Comparison of ENCODE assay signal across 26 mouse cellular contexts in genomic region chr17:83063848-83064247, GRCm38 (mm10).
DNase-seq lines count a peak whose midpoint lies in the region; ATAC-seq and TF ChIP-seq lines count a peak whose summit lies in the region.
"Had no signal": no experiment of that assay in that cellular context is flagged by ENCODE, and none has a peak within 500 bp of the region (broad histone marks: within the 10 kb centered on the region; RNA-seq: fewer than 3 reads in every experiment).

No protein-coding gene starts in this region.

- no peaks in the 10 kb centered on the region for H3K4me1 ChIP-seq in lung, embryonic 14.5 days (ENCODE audit: insufficient read depth)
- no peaks in the 10 kb centered on the region for H3K4me1 ChIP-seq in embryonic facial prominence, embryonic 13.5 days
- H3K4me1 ChIP-seq in intestine, embryonic 15.5 days (replicated peaks) = no peaks in the 10 kb centered on the region
- H3K4me1 ChIP-seq in midbrain, embryonic 16.5 days (ENCODE audit: control insufficient read depth, insufficient read depth, low read length) = peaks cover 3% of the 10 kb centered on the region; the same call in 1 of the 2 replicates
- H3K4me1 ChIP-seq: megakaryocyte, embryonic 14.5 days had no signal

- ATAC-seq in lung, embryonic 14.5 days (ENCODE audit: insufficient read depth) = 0 out of 2 replicates have a peak, but pooled peaks have one; percentile 42
- no peak for ATAC-seq in embryonic facial prominence, embryonic 13.5 days (ENCODE audit: insufficient number of reproducible peaks, insufficient read depth, low FRiP score, low TSS enrichment, low read depth)
- ATAC-seq in intestine, embryonic 15.5 days = peak; percentile 61
- ATAC-seq in midbrain, embryonic 16.5 days = no peak
- ATAC-seq: forebrain, embryonic 14.5 days; hindbrain, embryonic 16.5 days had no signal

- no peak overlapping the region for H3K4me2 ChIP-seq in lung, embryonic 14.5 days
- H3K4me2 ChIP-seq in embryonic facial prominence, embryonic 13.5 days = 0 out of 2 replicates have a peak overlapping the region, but pooled peaks have one; percentile 14
- H3K4me2 ChIP-seq in intestine, embryonic 15.5 days (replicated peaks) = no peak overlapping the region
- no peak overlapping the region for H3K4me2 ChIP-seq in midbrain, embryonic 16.5 days (ENCODE audit: low read length)
- H3K4me2 ChIP-seq: heart, embryonic 15.5 days; limb, embryonic 13.5 days; liver, embryonic 11.5 days; midbrain, embryonic 12.5 days; neural tube, embryonic 13.5 days had no signal

- no peak for DNase-seq in lung, embryonic 14.5 days
- DNase-seq in lung, postnatal 14 days = no peak
- no peak for DNase-seq in embryo, embryonic 10.5 days (ENCODE audit: low spot score)
- DNase-seq: adrenal gland, postnatal 10 days; B cell, adult 2 months; cerebellum, adult 8-10 months; gastrocnemius, postnatal 25 days; heart, adult 11 months; kidney, adult 11 months; kidney, postnatal 14 days; lung, postnatal 36 days; right cerebral cortex, postnatal 4 days; thymus, postnatal 4 days had no signal

- H3K9me3 ChIP-seq in lung, embryonic 14.5 days (ENCODE audit: low read depth, low read length) = no peaks in the 10 kb centered on the region
- no peaks in the 10 kb centered on the region for H3K9me3 ChIP-seq in embryonic facial prominence, embryonic 13.5 days
- no peaks in the 10 kb centered on the region for H3K9me3 ChIP-seq in intestine, embryonic 15.5 days
- H3K9me3 ChIP-seq in midbrain, embryonic 16.5 days (replicated peaks; ENCODE audit: control insufficient read depth, low read length, poor library complexity, severe bottlenecking) = no peaks in the 10 kb centered on the region
- H3K9me3 ChIP-seq: heart, embryonic 10.5 days; heart, embryonic 15.5 days; limb, embryonic 13.5 days; megakaryocyte, embryonic 14.5 days; midbrain, embryonic 12.5 days; neural tube, embryonic 13.5 days had no signal

- no peaks in the 10 kb centered on the region for H3K36me3 ChIP-seq in lung, embryonic 14.5 days (ENCODE audit: insufficient read depth)
- no peaks in the 10 kb centered on the region for H3K36me3 ChIP-seq in embryonic facial prominence, embryonic 13.5 days
- no peaks in the 10 kb centered on the region for H3K36me3 ChIP-seq in intestine, embryonic 15.5 days
- H3K36me3 ChIP-seq in midbrain, embryonic 16.5 days (ENCODE audit: control insufficient read depth, insufficient read depth, low read length) = no peaks in the 10 kb centered on the region
- H3K36me3 ChIP-seq: heart, embryonic 10.5 days; heart, embryonic 15.5 days; limb, embryonic 13.5 days; midbrain, embryonic 12.5 days; neural tube, embryonic 13.5 days had no signal

- H3K27ac ChIP-seq in lung, embryonic 14.5 days (ENCODE audit: low read depth) = no peak overlapping the region
- H3K27ac ChIP-seq in embryonic facial prominence, embryonic 13.5 days = no peak overlapping the region
- H3K27ac ChIP-seq in intestine, embryonic 15.5 days = no peak overlapping the region
- no peak overlapping the region for H3K27ac ChIP-seq in midbrain, embryonic 16.5 days (ENCODE audit: low read length)
- H3K27ac ChIP-seq: heart, embryonic 10.5 days; heart, embryonic 15.5 days; layer of hippocampus, adult 2 months; limb, embryonic 13.5 days; midbrain, embryonic 12.5 days; neural tube, embryonic 13.5 days had no signal

- H3K27me3 ChIP-seq in lung, embryonic 14.5 days (ENCODE audit: insufficient read depth, low read length) = no peaks in the 10 kb centered on the region
- H3K27me3 ChIP-seq in embryonic facial prominence, embryonic 13.5 days = peaks cover 60% of the 10 kb centered on the region
- H3K27me3 ChIP-seq in intestine, embryonic 15.5 days (replicated peaks) = no peaks in the 10 kb centered on the region
- H3K27me3 ChIP-seq in midbrain, embryonic 16.5 days (ENCODE audit: control insufficient read depth, insufficient read depth, low read depth, low read length) = peaks cover 5% of the 10 kb centered on the region
- H3K27me3 ChIP-seq: heart, embryonic 15.5 days; megakaryocyte, embryonic 14.5 days; neural tube, embryonic 13.5 days had no signal

- no peak overlapping the region for H3K4me3 ChIP-seq in lung, embryonic 14.5 days (ENCODE audit: low read depth, low read length)
- H3K4me3 ChIP-seq in embryonic facial prominence, embryonic 13.5 days = no peak overlapping the region
- no peak overlapping the region for H3K4me3 ChIP-seq in intestine, embryonic 15.5 days (replicated peaks)
- H3K4me3 ChIP-seq in midbrain, embryonic 16.5 days (ENCODE audit: low read depth, low read length) = no peak overlapping the region
- H3K4me3 ChIP-seq: heart, embryonic 10.5 days; heart, embryonic 15.5 days; layer of hippocampus, adult 2 months; limb, embryonic 13.5 days; megakaryocyte, embryonic 14.5 days; midbrain, embryonic 12.5 days; neural tube, embryonic 13.5 days had no signal

- no peak overlapping the region for H3K9ac ChIP-seq in lung, embryonic 14.5 days
- no peak overlapping the region for H3K9ac ChIP-seq in embryonic facial prominence, embryonic 13.5 days
- H3K9ac ChIP-seq in intestine, embryonic 15.5 days = no peak overlapping the region
- no peak overlapping the region for H3K9ac ChIP-seq in midbrain, embryonic 16.5 days (ENCODE audit: low read depth, low read length)
- H3K9ac ChIP-seq: heart, embryonic 15.5 days; limb, embryonic 13.5 days; midbrain, embryonic 12.5 days; neural tube, embryonic 13.5 days had no signal

- TF ChIP-seq CTCF in lung, embryonic 14.5 days (IDR thresholded peaks at IDR 0.05; ENCODE audit: low read depth) = no peak

- WGBS in lung, embryonic 14.5 days = 40% methylated on average over 4 of the region's 4 CpGs
- 21% methylated on average over 4 of the region's 4 CpGs for WGBS in embryonic facial prominence, embryonic 13.5 days
- 37% methylated on average over 4 of the region's 4 CpGs for WGBS in intestine, embryonic 15.5 days
- 45% methylated on average over 4 of the region's 4 CpGs for WGBS in midbrain, embryonic 16.5 days

Comparison
In these comparisons a context has a peak if more than half of its experiments do, and no peak if none do; other contexts are left out.
1. ATAC-seq: peak in lung, embryonic 14.5 days (single experiment) and intestine, embryonic 15.5 days (single experiment); none in embryonic facial prominence, embryonic 13.5 days (single experiment) and midbrain, embryonic 16.5 days (single experiment).